Mouse (Mus musculus) mesoderm, embryonic 11.5 days (tissue): ENCODE results near the gene Capn11.

Source experiments
- DNase-seq: peaks from one replicate; pipeline ENCODE4 v3.0.0-alpha.2; 2012; ENCODE audit warnings: low read depth, low spot score

Capn11 gene

DNA sequence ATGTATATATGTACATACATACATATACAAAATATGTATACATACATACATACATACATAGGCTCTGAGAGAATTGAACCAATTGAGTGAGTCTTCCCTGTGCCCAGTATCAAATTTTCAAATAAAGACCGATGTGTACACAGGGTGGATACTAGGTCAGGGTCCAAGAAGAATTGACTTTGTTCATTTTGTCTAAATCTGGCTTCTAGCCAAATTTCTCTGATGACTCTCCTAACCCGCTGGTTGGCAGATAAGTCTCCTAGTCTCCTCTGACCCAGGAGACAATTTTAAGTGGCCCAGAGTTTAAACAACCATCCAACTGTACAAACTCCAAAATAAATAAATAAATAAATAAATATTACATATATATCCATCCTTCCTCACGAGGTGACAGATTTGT lies 60.2 kb downstream of the Capn11 start:
- DNase-seq, result no peak

GRCm38 (mm10) chr17:45598376-45598775 lies 60.7 kb downstream of the Capn11 start:
- no peak for DNase-seq

- no peak for DNase-seq
Measured at GRCm38 (mm10) chr17:45597787-45598186, 61.3 kb downstream of the Capn11 start.

DNA sequence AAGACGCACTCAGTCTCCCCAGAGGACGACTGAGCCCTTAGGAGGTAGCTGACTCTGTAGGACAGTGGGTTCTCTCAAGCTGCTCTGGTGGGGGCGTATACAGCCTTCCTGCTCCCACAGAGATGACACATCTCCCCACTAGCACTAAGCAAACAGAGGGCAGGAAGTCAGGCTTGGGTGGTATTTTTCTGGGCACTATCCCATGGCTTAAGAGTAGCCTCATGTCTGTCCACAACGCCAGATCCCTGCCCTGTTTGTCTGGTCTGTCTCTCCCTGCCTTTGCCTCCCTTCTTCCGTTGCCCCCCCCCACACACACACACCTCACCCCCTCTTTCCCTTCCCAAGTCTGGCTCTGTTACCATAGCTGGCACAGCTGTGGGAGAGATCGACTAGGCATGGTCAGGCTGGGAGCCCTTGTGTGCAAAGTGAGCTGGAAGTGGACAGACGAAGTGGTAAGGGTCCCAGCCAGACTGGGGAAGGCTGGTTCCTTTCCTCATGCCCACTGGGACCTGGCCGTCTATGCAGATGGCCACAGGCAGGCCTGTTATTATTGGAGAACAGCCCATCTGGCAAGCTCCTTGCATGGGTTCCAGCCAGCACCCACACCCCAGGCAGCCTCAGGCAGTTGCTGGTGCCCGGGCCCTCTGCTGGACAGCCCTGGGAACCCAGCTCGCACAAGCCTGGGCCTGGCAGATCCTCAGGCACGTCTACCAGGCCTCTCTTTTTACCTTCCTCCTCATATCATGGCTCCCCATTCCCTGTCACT lies 62.3 kb downstream of the Capn11 start:
- DNase-seq, result no peak

DNA sequence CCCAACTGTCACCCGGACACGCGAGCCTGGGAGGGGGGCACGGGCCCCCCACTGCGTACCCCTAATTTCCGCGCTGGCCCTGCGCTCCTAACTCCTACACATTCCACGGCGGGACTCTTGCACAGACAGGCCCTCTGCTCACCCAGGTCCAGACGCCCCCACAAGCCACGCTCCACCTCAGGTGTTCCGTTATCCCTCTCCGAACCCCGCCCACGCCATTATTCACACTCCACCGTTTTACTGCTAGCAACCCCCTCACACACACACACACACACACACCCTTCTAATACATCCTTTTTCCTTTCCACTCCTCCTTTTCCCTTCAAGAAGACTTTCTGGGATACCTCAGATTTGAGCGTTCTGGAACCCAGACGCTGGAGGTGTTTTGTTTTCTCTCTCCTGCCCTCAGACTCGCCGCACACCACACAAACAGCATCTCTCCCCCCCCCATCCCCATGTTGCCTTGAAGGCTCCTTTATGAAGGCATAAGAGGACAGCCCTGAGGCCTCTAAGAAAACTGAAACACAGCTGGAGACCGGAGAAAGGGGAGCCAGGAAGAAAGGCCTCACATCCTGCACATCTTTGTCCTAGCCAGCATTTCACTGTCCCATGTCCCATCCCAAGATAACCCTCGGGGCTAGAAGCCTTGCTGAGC lies 63.3 kb downstream of the Capn11 start:
- no peak for DNase-seq

GRCm38 (mm10) chr17:45594881-45595735 lies 64.0 kb downstream of the Capn11 start:
- peak; percentile 66 for DNase-seq

- DNase-seq, result no peak
Measured at GRCm38 (mm10) chr17:45594195-45594594, 64.9 kb downstream of the Capn11 start.

DNA sequence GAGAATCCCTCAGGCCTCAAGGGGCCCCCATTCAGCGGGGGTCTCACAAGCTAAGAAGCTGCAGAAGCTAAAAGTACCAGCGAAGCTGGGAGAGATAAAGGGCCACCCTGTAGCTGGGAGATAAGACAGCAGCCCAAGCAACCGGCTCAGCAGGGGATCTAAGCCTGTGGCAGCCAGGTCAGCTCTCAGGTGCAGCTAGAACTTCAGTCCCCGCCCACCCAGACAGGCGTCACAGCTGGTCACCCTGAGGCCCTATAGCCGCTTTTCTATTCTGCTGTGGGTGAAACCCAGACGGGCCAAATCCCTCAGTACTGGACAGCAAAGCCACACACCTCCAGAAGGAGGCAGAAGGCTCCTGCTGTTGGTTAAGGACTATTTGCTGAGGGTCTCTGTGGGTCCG lies 65.6 kb downstream of the Capn11 start:
- no peak for DNase-seq

DNA sequence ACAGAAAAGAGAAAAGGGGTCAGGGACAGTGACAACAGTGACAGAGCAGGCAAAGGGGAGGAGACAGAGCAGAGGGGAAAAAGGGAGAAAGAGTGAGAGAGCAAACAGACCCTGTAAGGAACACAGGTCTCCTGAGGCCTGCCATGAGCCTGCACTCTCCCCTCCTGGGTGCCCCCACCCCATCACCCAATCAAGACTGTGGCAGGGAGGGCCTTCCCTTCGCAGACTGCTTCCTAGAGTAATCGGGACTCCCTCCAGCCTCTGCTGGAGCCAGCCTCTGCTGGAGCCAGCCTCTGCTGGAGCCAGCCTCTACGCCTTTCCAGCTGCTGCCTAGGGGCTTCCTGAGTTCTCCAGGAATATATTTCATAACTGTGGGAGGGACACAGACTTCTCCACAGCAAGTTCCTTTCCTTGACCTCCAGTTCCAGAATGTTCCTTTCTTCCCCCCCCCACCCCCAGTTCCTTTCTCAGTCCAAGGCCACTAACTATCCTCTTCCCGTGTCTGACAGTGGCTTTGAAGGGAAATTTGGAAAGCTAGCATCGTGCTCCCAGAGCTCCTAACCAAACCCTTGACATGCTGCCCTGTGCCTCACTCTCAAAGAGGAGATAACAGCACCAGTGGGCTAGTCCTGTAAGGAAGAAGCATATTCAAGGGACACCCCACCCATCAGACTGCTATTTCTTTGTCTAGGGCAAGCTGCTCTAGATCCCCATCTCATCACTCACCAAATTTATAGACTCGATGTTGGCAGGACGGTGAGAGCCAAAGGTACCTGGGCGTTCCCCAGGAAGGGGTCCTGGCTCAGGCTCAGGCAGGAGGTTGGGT lies 66.3 kb downstream of the Capn11 start:
- DNase-seq, result no peak

GRCm38 (mm10) chr17:45591701-45592605 lies 67.2 kb downstream of the Capn11 start:
- DNase-seq, result no peak

- DNase-seq, result no peak
Measured at GRCm38 (mm10) chr17:45590410-45590809, 68.7 kb downstream of the Capn11 start.

DNA sequence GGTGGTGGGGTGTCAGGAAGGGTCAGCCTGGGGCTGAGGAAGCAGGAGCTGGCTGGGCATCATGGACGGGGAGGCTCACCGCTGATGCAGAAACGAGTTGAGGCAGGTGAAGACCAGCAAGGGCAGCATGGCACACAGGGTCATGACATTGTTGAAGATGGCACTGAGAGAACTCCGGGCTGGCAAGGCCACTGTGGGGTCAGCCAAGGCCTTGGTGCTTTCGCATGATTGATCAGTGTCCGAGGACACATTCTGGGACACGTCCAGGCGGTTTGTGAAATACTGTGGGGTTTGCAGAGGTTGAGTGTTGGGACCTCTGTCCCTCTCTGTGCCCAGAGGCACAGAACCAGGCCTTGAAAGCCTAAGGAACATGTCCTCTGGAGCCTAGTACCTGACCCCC lies 69.3 kb downstream of the Capn11 start:
- no peak for DNase-seq

DNA sequence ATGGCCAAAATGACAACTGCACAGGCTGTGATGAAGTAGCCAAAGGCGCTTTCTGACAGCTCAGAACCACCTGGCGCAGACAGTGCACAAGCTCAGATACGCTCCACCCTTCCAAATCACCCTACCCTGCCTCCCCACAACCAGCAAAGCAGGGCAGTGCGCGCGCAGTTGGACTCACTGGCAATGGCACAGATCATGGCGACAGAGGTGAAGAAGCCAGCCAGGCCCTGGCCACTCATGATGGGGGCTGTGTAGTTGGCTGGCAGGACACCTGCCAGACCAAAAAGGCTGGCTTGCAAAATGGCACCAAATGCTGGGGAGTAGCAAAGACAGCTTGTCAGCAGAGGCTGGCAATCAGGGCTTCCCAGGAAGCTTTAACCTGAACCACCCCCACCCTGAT lies 69.9 kb downstream of the Capn11 start:
- DNase-seq, result no peak

- no peak for DNase-seq
Measured at GRCm38 (mm10) chr17:45588370-45588769, 70.8 kb downstream of the Capn11 start.

DNA sequence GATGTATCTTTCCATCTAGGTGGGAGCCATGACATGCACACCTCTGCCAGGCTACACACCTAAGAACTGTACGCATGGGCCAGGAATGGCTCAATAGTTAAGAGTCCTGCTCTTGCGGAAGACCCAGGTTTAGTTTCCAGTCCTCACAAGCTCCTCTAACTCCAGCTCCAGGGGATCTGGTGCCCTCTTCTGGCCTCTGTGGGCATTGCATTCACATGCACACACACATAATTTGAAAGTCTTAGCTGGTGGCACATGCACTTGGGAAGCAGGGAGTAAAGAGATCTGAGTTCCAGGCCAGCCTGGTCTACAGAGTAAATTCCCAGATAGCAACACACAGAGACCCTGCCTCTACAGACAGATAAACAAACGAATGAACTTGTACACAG lies 72.7 kb downstream of the Capn11 start:
- no peak for DNase-seq

DNA sequence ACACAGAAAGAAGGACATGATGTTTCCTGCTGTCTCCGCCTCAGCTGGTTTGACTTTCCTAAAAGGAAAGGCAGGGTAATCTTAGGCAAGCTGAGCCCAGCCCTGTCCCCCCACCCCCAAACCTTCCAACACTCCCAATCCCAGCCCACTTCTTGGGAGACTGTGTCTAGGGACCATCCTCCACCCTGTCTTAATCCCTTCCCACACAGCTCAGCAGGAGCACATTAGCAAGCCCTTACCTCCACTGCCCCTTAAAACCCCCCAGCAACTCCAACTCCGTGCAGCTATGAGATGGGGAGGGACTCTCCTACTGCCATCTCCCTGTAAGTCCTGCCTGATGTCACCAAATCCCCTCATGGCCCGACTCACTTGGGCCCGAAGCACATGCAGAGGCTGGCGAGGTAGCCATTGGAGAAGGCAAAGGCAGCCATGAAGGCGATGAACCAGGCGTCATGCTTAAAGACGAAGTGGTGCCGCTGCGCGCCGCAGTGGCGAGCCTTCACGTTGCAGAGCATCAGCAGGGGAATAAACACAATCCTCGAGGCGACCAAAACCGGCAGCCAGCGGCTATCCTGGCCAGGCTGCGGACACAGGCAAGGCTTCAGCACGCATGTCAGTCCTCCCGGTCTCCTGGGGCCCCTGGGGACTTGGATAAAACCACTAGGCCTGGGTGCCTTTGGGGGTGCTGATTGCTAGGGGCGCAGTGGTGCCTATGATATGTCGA lies 73.2 kb downstream of the Capn11 start:
- no peak for DNase-seq

DNA sequence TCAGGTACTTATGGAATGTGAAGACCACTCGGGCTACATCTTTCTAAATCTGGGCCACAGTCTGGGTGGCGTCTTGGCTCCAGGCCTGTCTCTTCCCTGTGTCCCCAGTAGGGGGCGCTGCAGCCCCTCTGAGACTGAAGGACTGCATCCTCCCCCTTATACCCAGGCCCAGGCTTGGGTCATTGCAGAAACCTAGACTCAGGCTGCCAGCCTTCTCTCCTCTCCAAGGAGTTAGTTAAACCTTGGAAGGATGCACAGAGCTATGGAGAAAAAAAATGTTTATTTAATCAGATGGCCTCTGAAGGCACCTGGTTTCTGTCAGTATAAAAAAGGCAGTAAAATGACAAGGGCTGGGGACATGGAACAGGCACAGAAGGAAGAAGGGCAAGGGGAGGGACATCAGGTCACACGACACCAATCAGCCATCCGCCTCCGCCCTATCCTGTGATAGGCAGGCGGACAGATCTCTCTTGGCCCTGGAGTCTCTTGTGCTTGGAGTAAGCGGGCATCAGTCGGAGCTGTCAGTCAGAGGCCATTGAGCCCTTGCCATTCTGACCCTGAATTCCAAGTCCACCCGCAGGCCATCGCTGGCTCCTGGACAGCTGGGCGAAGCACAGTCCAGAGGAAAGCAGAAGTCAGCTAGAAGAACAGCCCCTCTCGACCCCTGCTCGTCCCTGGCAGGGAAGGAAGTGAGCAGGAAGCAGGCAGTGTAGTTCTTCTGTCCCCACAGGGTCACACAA lies 74.0 kb downstream of the Capn11 start:
- peak; percentile 84 for DNase-seq

GRCm38 (mm10) chr17:45584096-45584896 lies 74.8 kb downstream of the Capn11 start:
- DNase-seq, result peak; percentile 42
